Mouse (Mus musculus) testis, adult 2 months (tissue): Measurements from ENCODE around the gene Ap1s1. TPM values are rescaled to one million over a fixed set of nuclear protein-coding genes. Genes with fewer than 3 reads are reported as not detected.

Source experiments
- H3K27ac ChIP-seq: fragments of 200-500 bp; 2 replicates; pipeline ENCODE4 v1.5.1; 2012; ENCODE audit warnings: low read depth, low read length; ENCODE audit not compliant: control insufficient read depth, insufficient read depth
- H3K27me3 ChIP-seq: fragments of 200-500 bp; 2 replicates; pipeline ENCODE4 v1.6.1; 2012; ENCODE audit warnings: mild to moderate bottlenecking, low read length, moderate library complexity; ENCODE audit not compliant: control insufficient read depth, insufficient read depth
- H3K36me3 ChIP-seq: fragments of 200-500 bp; 2 replicates; pipeline ENCODE4 v1.6.1; 2012; ENCODE audit warnings: mild to moderate bottlenecking, low read length; ENCODE audit not compliant: control insufficient read depth, insufficient read depth
- H3K4me1 ChIP-seq: fragments of 200-500 bp; 2 replicates; pipeline ENCODE4 v1.6.1; 2012; ENCODE audit warnings: low read length; ENCODE audit not compliant: control insufficient read depth, insufficient read depth
- H3K4me3 ChIP-seq: fragments of 200-500 bp; 2 replicates; pipeline ENCODE4 v1.5.1; 2012; ENCODE audit warnings: low read depth, mild to moderate bottlenecking, low read length, moderate library complexity, mixed read lengths; ENCODE audit not compliant: control insufficient read depth
- CTCF ChIP-seq: fragments of 200-500 bp; IDR thresholded peaks from 2 replicates; pipeline ENCODE4 v1.5.1; 2012; ENCODE audit warnings: low read depth, mild to moderate bottlenecking, inconsistent platforms, low read length, moderate library complexity; ENCODE audit not compliant: control insufficient read depth, insufficient read depth, insufficient replicate concordance
- POLR2A ChIP-seq: fragments of 200-500 bp; IDR thresholded peaks from 2 replicates; pipeline ENCODE4 v1.6.1; 2012; ENCODE audit warnings: low read depth, mild to moderate bottlenecking, inconsistent platforms, low read length, moderate library complexity; ENCODE audit not compliant: control insufficient read depth
- polyA plus RNA-seq: library from polyadenylated mRNA; depleted of rRNA; stranded (reverse); fragments of >200 nt; gene quantifications from 2 replicates; pipeline ENCODE4 v1.2.3, GENCODE M21; 2012; rRNA removed

The Ap1s1 gene
- polyA plus RNA-seq, 1 experiment, result 16.6 TPM

DNA sequence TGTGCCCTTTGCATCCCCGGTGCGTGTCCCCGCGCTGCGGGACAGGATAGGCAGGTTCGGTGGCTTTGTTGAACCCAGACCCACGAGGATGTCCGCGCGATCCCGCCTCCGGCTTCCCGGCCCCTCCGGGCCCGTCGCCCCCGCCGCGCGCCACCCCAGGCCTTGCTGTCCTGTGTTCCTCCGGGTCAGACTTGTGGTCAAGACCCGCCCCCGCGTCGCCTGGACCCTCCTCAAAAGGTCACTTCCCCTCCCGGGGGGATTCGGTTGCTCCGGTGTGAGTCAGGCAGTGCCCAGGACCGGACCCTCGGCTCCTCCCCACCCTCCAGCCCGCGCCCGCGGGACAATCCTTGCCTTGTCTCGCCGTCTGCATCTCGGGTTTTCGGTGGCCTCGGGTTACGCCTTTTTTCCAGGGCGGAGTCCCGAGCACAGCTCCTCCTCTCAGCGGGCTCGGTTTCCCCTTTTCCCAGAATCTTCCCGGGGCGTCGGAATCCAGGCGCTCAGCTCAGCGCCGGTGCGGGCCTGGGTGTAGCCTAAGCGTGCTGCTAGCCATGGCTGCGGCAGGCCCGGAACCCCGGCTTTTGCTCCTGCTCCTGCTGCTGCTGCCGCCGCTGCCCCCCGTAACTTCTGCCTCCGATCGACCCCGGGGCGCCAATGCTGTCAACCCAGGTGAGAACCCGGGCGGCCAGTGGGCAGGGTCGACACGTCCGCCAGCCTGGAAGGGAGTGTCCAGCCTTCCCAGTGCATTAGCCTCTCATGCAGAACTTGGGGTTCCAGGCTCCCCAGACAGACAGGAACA lies 58.6 kb downstream of the Ap1s1 start:
- Histone ChIP-seq H3K27ac (peak overlapping the region; percentile 51), H3K4me1 (peaks cover 15% of the 10 kb centered on the region), H3K4me3 (peak overlapping the region; percentile 94), H3K27me3 (no peaks in the 10 kb centered on the region), H3K36me3 (no peaks in the 10 kb centered on the region; the same call in 1 of the 2 replicates)
- TF ChIP-seq POLR2A, result no peak
- no peak for TF ChIP-seq CTCF

DNA sequence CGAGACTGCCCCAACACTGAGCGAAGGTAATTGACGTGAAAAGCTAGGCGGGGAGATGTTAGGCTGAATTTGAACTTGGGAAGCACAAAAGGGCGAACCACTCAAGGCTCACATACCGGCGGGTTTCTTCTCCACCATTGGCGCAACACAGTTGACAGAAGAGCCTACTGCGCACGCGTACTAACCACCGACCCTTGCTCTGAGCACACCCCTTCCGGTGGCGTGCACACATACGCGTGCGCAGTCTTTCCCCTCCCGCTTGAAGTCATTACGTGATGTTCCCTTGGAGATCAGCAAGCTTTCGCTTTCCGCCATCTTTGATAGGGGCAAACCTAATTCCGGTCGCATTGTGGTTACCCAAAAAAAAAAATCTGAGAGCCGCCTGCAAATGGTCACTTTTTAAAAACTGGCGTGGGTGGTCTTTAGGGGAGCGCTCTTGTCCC lies 59.2 kb downstream of the Ap1s1 start, which contains the start of gene Plod3:
Plod3 (plus strand) TSS at position 325 of the 443 bp plus-strand sequence.
- H3K36me3 ChIP-seq, result no peaks in the 10 kb centered on the region; the same call in 1 of the 2 replicates
- H3K4me3 ChIP-seq, result peak within 1 kb of the TSS; percentile 94
- H3K27ac ChIP-seq, result peak within 1 kb of the TSS; percentile 93
- H3K4me1 ChIP-seq, result peaks cover 15% of the 10 kb centered on the region
- no peaks in the 10 kb centered on the region for H3K27me3 ChIP-seq
- no peak for TF ChIP-seq CTCF
- peak; percentile 98 for TF ChIP-seq POLR2A

Other genes starting within 250 kb of the Ap1s1 start
- gene Col26a1, start 162.9 kb downstream of the Ap1s1 start, polyA plus RNA-seq, result 134 and 135 TPM in 2 replicates
- 133 TPM in 2 replicates for gene Ift22, start 138.0 kb downstream of the Ap1s1 start, polyA plus RNA-seq
- 71.3 and 76.5 TPM in 2 replicates for gene Fis1, start 92.9 kb downstream of the Ap1s1 start, polyA plus RNA-seq
- gene Cldn15, start 79.5 kb downstream of the Ap1s1 start, polyA plus RNA-seq, result 0.25 and 0.58 TPM in 2 replicates
- 15.3 and 16.3 TPM in 2 replicates for gene Plod3, start 59.1 kb downstream of the Ap1s1 start, polyA plus RNA-seq
- gene Znhit1, start 58.1 kb downstream of the Ap1s1 start, polyA plus RNA-seq, result 308 and 386 TPM in 2 replicates
- 0.84 and 1.9 TPM in 2 replicates for gene Vgf, start 19.7 kb downstream of the Ap1s1 start, polyA plus RNA-seq
- 0.72 and 0.88 TPM in 2 replicates for gene Serpine1, start 26.1 kb upstream of the Ap1s1 start, polyA plus RNA-seq
- 0.58 and 0.76 TPM in 2 replicates for gene Trim56, start 70.1 kb upstream of the Ap1s1 start, polyA plus RNA-seq
- 24.7 and 26.0 TPM in 2 replicates for gene Muc3, start 103.2 kb upstream of the Ap1s1 start, polyA plus RNA-seq
- gene Muc3a, start 166.3 kb upstream of the Ap1s1 start, polyA plus RNA-seq, result 1.2 and 1.4 TPM in 2 replicates
- 0.09 and 0.30 TPM in 2 replicates for gene Ache, start 241.4 kb upstream of the Ap1s1 start, polyA plus RNA-seq
- gene Ufsp1, start 248.5 kb upstream of the Ap1s1 start, polyA plus RNA-seq, result 1.6 and 1.7 TPM in 2 replicates